Mouse (Mus musculus) urinary bladder, postnatal 25 days (tissue): ENCODE measurements around the gene Maged2.
A peak's percentile ranks its signal among the peaks of the same experiment; 100 is the strongest.
"Not testable (repeated sequence)": the region's sequence is repeated elsewhere in the genome, so short reads cannot be mapped to it uniquely, and the experiment has no call there.

Experiments used
- DNase-seq: peaks from one replicate; pipeline ENCODE4 v3.0.0; 2022; ENCODE audit warnings: low spot score

The Maged2 gene

GRCm38 (mm10) chrX:150814139-150814469 is at the start of gene Maged2:
TSS of gene Maged2 (minus strand) at chrX:150814345.
- no peak for DNase-seq

- no peak for DNase-seq
Measured at GRCm38 (mm10) chrX:150848230-150848629, 34.1 kb upstream of the Maged2 start.

DNA sequence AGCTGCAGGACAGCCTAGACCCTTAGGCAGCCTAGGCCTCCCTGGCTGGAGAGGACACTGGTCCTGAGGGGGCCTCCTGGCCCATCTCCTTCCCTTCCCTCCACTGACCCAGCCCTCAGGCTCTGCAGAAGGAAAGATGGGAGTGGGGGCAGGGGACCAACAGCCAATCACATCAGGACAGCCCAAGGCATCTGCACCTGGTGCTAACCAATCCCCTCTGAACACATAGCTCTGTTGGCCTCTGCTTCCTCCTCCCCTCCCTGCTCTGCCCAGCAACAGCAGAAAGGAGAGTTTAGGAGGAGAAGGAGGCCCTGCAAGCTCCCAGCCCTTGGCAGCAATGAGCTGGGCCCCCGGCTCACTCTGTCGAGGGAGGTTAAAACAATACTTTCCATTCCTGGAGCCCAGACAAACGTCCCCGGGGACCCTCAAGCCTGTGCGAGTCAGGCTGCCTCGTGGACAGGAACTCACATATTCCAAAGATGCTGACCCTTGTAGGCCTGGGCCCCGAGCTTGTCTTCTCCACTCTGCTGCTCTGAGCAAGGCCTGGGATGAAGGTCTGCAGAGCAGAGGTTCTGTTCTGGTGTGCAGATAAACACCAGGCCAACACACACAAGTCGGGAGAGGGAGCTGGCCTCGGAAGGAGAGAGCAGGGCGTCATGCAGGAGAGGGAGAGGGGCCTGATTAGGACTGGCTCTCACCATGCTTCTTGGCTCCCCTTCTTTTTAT is 31.5 kb upstream of the Maged2 start:
- DNase-seq = not testable (repeated sequence)

- DNase-seq = not testable (repeated sequence)
Measured at GRCm38 (mm10) chrX:150843257-150843656, 29.1 kb upstream of the Maged2 start.

- no peak for DNase-seq
Measured at GRCm38 (mm10) chrX:150830297-150830696, 16.2 kb upstream of the Maged2 start.

DNA sequence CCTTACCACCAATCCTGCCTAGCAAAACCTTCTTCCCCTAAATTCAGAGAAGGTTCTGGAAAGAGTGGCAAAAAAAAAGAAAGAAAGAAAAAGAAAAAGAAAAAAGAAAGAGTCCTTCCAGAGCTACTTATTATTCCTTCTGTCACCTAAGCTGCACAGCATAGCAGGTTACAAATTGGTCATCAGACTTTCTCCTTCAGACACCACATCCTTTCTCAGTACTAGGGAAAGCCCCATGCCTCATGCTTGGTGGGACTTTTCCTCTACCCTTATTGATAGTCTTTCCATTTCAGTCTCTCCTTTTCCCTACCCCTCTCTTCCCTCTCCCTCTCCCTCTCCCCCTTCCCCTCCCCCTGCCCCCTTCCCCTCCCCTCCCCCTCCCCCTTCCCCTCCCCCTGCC is 3.1 kb upstream of the Maged2 start:
- DNase-seq = no peak

DNA sequence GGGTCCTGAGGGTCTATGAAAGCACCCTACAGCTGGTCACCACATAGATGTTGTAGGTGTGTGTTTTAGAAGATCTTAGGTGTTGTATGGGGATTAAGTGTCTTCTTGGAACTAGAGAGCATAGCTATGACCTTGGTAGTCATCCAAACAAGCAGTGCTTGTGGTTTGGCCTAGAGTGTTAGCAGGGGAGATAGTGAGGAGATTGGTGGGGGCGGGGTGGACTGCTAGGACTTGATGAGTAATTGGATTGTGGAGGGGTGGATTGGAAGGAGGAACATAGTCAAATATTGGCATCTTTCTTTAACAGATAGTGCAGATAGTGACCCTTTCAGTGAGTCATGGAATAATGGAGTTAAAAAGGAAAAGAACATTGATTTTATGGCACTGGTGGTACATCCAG is 1.5 kb upstream of the Maged2 start:
- no peak for DNase-seq

DNA sequence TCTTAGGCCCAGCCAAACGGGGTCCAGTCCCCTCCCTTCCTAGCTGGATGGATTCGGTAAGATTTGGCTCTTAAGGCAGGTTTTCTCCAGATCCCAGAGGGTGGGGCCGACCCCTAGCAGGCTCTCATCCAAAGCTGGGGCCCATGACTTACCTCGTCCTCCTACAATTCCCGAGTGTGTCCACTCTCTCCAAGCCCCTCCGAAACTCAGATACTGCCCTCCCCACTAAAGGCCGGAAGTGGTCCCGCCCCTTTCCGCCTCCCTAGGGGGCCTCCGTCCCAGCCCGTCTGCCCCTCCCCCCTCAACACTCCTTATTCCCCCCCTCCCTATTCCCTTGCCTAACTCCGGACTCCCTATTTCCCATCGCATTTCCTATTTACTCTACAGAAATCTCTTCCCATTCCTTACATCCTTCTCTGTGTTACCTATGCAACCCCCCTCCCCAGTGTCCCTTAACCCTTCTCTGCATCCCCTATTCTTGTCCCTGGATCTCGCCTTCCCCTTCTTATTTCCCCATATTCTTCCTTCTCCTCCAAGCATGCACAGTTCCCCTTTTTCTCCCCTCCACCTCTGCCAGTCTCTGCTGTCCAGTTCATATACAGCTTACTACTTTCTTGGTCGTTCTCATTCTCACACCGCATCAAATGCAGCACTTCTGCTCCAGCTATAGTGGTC is 544 bp downstream of the Maged2 start:
- DNase-seq = peak; percentile 19

GRCm38 (mm10) chrX:150812787-150813298 is 1.3 kb downstream of the Maged2 start:
- peak; percentile 66 for DNase-seq

- DNase-seq = not testable (repeated sequence)
Measured at GRCm38 (mm10) chrX:150800987-150801386, 13.2 kb downstream of the Maged2 start.

DNA sequence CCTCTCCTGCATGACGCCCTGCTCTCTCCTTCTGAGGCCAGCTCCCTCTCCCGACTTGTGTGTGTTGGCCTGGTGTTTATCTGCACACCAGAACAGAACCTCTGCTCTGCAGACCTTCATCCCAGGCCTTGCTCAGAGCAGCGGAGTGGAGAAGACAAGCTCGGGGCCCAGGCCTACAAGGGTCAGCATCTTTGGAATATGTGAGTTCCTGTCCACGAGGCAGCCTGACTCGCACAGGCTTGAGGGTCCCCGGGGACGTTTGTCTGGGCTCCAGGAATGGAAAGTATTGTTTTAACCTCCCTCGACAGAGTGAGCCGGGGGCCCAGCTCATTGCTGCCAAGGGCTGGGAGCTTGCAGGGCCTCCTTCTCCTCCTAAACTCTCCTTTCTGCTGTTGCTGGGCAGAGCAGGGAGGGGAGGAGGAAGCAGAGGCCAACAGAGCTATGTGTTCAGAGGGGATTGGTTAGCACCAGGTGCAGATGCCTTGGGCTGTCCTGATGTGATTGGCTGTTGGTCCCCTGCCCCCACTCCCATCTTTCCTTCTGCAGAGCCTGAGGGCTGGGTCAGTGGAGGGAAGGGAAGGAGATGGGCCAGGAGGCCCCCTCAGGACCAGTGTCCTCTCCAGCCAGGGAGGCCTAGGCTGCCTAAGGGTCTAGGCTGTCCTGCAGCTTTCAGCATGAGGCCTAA is 15.5 kb downstream of the Maged2 start:
- DNase-seq = not testable (repeated sequence)
